Mouse (Mus musculus): Measurements from ENCODE around the gene Cdh26. TPM values are rescaled to one million over a fixed set of nuclear protein-coding genes. Genes with fewer than 3 reads are reported as not detected.

Gene Cdh26
- not detected for total RNA-seq (2021)
- long read RNA-seq, experiment 1, result 0 reads
- long read RNA-seq, experiment 2, result 0 reads

GRCm38 (mm10) chr2:178430231-178430630 is at the start of gene Cdh26:
Gene Cdh26 (plus strand): TSS chr2:178430531.
- intact Hi-C loops (cut with DNase I), result no loop called here

DNA sequence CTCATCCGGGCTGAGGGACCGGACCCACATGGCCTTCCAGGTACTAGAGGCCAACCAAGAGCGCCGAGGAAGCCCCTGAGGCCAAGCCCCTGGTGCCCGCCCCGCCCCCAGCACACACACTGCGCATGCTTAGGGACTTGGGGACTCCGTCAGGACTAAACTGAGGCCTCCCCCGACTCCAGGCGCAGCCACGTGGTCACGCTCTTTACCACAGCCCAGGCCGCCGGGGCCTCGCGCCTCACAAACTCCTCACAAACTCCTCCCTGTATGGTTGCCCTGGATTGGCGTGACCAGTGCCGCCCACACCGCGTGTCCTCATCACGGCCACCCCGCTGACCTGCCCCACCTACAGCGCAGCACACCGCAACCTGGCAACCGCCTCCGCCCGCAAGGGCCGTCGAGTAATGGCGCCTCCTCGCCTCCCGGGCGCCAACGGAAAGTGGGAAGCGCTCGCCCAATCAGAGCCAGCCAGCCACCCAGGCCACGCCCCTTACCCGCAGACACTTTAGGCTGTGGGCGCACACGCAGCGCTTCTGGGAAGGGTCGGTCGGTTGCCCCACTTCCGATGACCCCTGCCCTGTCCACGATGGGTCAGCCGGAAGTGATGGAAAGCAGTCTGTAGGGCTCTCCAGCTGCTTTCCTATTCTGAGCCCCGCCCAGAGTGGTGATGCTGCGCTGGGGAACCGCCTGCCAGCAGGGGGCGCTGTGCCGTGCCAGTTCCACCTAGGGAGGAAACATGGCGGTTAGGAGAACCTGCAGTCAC is 23.1 kb upstream of the Cdh26 start, which contains the start of gene Sycp2:
TSS of gene Sycp2 (minus strand) at position 633 of the 763 bp plus-strand sequence.
- intact Hi-C loops (cut with DNase I), result no loop called here
- no peak for DNase-seq

More at GRCm38 (mm10) chr2:178430231-178430630, at the start of gene Cdh26:
- no peak for DNase-seq

- DNase-seq, result no peak
- intact Hi-C loops (cut with DNase I), result no loop called here
These were observed 21.3 kb upstream of the Cdh26 start for GRCm38 (mm10) chr2:178409024-178409423.

- no peak for DNase-seq
These were observed 20.0 kb upstream of the Cdh26 start for GRCm38 (mm10) chr2:178410286-178410685.

GRCm38 (mm10) chr2:178412598-178412997 is 17.7 kb upstream of the Cdh26 start:
- DNase-seq, result peak in 1 of 2 experiments; percentile 44
- intact Hi-C loops (cut with DNase I), result no loop called here

More at GRCm38 (mm10) chr2:178410286-178410685, 20.0 kb upstream of the Cdh26 start:
- intact Hi-C loops (cut with DNase I), result no loop called here

GRCm38 (mm10) chr2:178413081-178413480 is 17.2 kb upstream of the Cdh26 start:
- intact Hi-C loops (cut with DNase I), result no loop called here
- no peak for DNase-seq

GRCm38 (mm10) chr2:178413481-178414260 is 16.7 kb upstream of the Cdh26 start:
- intact Hi-C loops (cut with DNase I), result no loop called here
- DNase-seq, result no peak

- intact Hi-C loops (cut with DNase I), result loop anchor here (5.0 kb wide), 1 partner anchor 78 kb away; no protein-coding TSS in a partner anchor
- DNase-seq, result peak; percentile 55 to 58
These were observed 15.8 kb upstream of the Cdh26 start, which contains the start of the genes Ppp1r3d and Fam217b for GRCm38 (mm10) chr2:178414261-178415149. Gene Ppp1r3d (minus strand): TSS chr2:178414472. Gene Fam217b (plus strand): TSS chr2:178414524.

DNA sequence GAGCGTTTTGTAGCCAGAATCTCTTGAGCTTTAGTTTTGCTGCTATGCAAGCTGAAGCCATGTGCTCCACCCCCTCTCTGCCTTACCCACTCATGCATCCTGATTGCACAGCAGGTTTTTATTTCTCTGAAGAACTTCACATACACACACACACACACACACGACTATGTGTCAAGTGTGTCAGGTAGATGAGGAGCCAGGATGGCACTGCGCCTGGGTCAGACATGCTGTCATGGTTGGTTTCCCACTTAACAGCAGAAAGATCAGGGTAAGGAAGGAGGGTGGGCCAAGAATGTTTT is 15.2 kb upstream of the Cdh26 start:
- intact Hi-C loops (cut with DNase I), result loop anchor here (5.0 kb wide), 1 partner anchor 77 kb away; no protein-coding TSS in a partner anchor
- no peak for DNase-seq

- intact Hi-C loops (cut with DNase I), result loop anchor here (5.0 kb wide), 1 partner anchor 76 kb away; no protein-coding TSS in a partner anchor
- no peak for DNase-seq
These were observed 13.9 kb upstream of the Cdh26 start for GRCm38 (mm10) chr2:178416427-178416826.

DNA sequence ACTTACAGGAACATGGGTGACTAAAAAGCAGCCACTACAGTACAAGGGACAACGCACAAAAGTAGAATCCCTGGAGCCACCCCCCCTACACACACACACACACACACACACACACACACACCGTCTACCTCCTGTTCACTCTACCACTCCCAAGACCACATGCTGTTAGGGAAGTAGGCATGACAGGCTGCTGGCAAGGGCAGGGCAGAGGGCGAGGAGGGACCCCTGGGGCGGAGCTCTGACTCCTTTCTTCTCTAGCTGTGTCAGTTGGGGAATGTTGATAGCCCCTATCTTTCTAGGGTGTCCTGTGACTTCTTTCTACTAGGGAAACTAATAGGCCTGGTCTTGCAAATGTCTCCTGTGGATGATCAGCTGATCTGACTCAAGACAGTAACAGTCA is 13.4 kb upstream of the Cdh26 start:
- no peak for DNase-seq
- intact Hi-C loops (cut with DNase I), result loop anchor here (5.0 kb wide), 1 partner anchor 75 kb away; no protein-coding TSS in a partner anchor

GRCm38 (mm10) chr2:178420576-178420975 is 9.8 kb upstream of the Cdh26 start:
- intact Hi-C loops (cut with DNase I), result no loop called here
- no peak for DNase-seq

GRCm38 (mm10) chr2:178421603-178422002 is 8.7 kb upstream of the Cdh26 start:
- intact Hi-C loops (cut with DNase I), result no loop called here

DNA sequence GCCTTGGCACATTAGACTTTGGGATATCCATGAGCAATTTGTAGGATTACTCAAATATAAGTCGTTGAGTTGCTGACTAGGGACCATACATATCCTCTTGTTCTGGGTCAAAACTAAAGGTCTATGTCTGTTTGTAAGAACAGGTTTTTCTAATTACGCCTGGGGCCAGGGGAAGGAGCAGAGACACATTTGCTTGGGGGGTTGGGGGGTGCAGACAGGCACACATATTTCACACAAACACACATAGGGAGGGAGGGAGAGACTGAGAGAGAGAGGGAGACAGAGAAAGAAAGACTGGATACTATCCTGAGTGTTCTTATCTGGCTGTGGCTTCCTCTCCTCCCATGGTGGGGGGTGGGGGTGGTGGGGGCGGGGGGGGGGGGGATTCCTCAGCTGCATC is 8.1 kb upstream of the Cdh26 start:
- intact Hi-C loops (cut with DNase I), result no loop called here
- no peak for DNase-seq

More at GRCm38 (mm10) chr2:178421603-178422002, 8.7 kb upstream of the Cdh26 start:
- DNase-seq, result no peak

- no peak for DNase-seq
- intact Hi-C loops (cut with DNase I), result no loop called here
These were observed 7.1 kb upstream of the Cdh26 start for GRCm38 (mm10) chr2:178423223-178423622.

DNA sequence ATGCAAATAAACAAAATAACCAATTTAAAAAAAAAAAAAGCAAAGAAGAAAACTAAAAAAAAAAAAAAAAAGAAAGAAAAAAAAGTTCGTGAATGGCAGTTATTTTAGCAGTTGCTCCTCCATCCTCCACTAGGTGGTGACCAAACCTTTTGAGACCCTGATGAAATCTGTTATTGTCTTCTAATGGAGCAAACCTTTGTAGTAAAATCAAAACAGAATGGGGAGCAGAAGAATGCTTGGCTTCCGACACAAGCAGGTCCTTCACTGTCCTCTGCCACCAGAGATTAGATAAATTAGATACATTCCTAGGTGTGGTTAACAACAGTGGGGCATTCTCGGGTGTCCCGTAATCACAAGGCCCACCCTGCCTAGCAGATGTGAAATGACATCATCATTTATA is 4.1 kb upstream of the Cdh26 start:
- intact Hi-C loops (cut with DNase I), result loop anchor here (5.0 kb wide), 2 partner anchors 81 to 241 kb away; no protein-coding TSS in a partner anchor
- DNase-seq, result no peak

DNA sequence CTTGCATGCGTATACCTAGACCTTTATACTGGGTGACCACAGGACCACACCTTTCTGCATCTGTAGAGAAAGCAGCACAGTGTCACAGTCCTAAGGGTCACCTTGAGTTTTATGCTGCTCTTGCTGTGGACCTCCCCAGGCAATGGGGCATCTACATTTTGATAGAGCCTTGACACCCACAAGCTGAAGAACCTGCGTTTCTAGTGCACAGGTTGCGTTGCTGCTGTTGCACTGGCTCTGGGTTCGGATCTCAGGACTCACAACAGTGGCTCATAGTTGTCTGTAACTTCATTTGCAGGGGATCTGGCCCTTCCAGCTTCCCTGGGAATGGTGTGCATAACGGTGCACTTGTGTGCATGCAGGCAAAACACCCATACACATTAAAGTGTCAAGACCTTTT is 3.1 kb upstream of the Cdh26 start:
- DNase-seq, result no peak
- intact Hi-C loops (cut with DNase I), result loop anchor here (5.0 kb wide), 2 partner anchors 80 to 240 kb away; no protein-coding TSS in a partner anchor

DNA sequence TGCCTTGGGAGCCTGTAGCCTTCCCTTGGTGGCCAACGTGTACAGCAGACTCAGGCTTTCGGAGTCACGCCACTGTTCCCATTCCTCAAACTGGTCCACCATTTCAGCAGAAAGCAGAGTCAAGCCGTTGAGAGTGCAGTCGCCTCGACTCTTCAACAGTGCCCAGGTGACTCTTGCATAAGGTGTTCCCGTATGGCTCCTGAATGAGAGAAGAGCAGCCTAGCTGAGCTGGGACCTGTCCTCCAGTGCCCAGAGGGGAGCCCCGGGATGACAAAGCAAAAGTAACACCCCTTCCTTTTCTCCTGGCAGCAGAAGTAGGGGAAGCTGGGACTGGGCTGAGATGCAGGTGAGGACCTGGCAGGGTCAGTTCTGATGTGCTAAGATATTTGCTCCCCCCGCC is 2.1 kb upstream of the Cdh26 start:
- intact Hi-C loops (cut with DNase I), result loop anchor here (5.0 kb wide), 2 partner anchors 79 to 239 kb away; no protein-coding TSS in a partner anchor
- no peak for DNase-seq

GRCm38 (mm10) chr2:178428676-178429075 is 1.7 kb upstream of the Cdh26 start:
- DNase-seq, result no peak
- intact Hi-C loops (cut with DNase I), result loop anchor here (5.0 kb wide), 2 partner anchors 79 to 239 kb away; no protein-coding TSS in a partner anchor

GRCm38 (mm10) chr2:178429426-178429825 is 905 bp upstream of the Cdh26 start:
- no peak for DNase-seq
- intact Hi-C loops (cut with DNase I), result loop anchor here (5.0 kb wide), 2 partner anchors 78 to 238 kb away; no protein-coding TSS in a partner anchor
